Mouse (Mus musculus): Measurements from ENCODE around the gene Tmem14c. TPM values are rescaled to one million over a fixed set of nuclear protein-coding genes. Genes with fewer than 3 reads are reported as not detected.

The Tmem14c gene
- polyA plus RNA-seq, 1 experiment, result not detected

DNA sequence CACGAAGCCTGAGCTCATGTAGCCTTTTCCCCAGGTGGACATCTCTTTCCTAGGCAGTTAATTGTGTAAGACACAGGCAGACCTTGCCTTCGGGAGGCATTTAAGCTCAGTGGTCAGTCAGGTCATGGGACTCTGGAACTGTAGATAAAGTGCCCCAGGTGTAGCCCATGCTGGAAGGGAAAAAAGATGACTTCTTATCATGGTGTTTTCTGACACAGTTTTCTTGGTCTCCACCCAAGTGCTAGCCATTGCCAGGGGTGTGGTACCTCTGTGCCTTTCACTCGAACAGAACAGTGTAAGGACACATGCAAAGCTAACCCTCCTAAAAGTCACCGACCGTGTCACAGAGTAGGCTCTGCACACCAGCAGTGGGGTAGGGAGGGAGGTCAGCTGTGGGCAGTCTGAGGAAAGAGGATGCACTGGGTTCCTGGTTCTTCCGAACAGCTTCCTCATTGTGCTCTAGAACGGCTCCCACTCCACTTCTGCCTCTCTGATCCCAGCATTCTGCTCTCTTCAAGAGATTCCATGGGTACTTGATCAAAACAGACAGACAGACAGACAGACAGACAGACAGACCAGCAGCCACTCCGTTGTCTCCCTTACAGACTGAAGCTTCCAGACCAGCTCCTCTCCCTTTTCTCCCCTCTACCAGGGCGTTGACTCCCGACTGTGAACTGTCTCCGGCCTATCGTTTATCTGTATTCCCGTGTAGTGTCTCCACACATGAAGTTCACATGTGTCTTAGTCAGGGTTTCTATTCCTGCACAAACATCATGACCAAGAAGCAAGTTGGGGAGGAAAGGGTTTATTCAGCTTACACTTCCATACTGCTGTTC lies 2.9 kb downstream of the Tmem14c start:
- peaks cover 11% of the 10 kb centered on the region for H3K4me1 ChIP-seq (ENCODE audit: control insufficient read depth, insufficient read depth, low read length)
- 93% methylated on average over 13 of the region's 13 CpGs for WGBS
- H3K4me3 ChIP-seq (ENCODE audit: insufficient read depth, low read depth, low read length), result no peak overlapping the region
- H3K27ac ChIP-seq (ENCODE audit: insufficient read depth, low read depth, low read length), result no peak overlapping the region
- TF ChIP-seq POLR2A (IDR thresholded peaks at IDR 0.05; ENCODE audit: insufficient read depth, low read depth, low read length) (no peak), CTCF (IDR thresholded peaks at IDR 0.05; ENCODE audit: insufficient read depth, low read depth, low read length) (no peak)

DNA sequence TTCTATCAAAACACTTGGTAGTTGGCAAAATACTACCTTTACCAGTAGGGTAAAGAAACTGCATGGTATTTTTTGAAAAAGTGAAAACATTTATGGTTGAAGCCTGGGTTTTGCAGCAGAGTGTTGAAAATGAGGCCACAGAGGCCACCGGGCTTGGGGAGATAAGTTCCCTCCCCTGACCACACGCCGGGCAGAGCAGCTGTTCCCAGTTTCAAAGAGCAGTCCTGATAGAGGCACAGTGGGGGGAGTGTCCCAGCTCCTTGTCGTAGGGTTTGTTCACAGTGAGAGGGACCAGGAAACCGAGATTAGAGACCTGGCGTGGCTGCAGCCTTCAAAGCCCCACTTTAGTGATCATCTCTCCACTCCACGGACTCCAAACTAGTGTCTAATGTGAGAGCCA lies 4.4 kb downstream of the Tmem14c start:
- no peak for TF ChIP-seq POLR2A (IDR thresholded peaks at IDR 0.05; ENCODE audit: insufficient read depth, low read depth, low read length)
- TF ChIP-seq CTCF (IDR thresholded peaks at IDR 0.05; ENCODE audit: insufficient read depth, low read depth, low read length), result no peak
- no peak overlapping the region for H3K4me3 ChIP-seq (ENCODE audit: insufficient read depth, low read depth, low read length)
- peaks cover 8% of the 10 kb centered on the region for H3K4me1 ChIP-seq (ENCODE audit: control insufficient read depth, insufficient read depth, low read length)
- no peak overlapping the region for H3K27ac ChIP-seq (ENCODE audit: insufficient read depth, low read depth, low read length)
- WGBS, result 75% methylated on average over 7 of the region's 7 CpGs

DNA sequence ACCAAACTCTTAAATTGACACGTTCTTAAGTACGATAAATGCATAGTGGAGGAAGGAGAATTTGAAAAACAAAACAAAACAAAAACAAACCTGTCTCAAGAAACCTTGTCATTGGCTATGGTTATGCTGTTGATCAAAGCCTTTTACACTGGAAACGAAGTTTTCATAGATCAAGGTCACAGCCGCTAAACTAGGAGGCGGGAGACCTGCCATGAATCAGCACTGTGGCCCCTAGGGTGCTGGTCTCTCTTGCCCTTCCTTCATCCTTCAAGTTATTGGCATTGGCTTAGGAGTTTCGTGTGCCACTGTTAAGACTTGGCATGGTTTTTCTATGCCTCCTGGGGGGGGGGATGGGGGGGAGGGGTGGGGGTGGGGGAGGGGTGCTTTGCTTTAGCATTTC lies 5.5 kb downstream of the Tmem14c start:
- 87% methylated on average over 6 of the region's 6 CpGs for WGBS
- Histone ChIP-seq H3K27ac (ENCODE audit: insufficient read depth, low read depth, low read length) (no peak overlapping the region), H3K4me1 (ENCODE audit: control insufficient read depth, insufficient read depth, low read length) (peaks cover 8% of the 10 kb centered on the region), H3K4me3 (ENCODE audit: insufficient read depth, low read depth, low read length) (no peak overlapping the region)
- TF ChIP-seq CTCF (IDR thresholded peaks at IDR 0.05; ENCODE audit: insufficient read depth, low read depth, low read length), result no peak
- no peak for TF ChIP-seq POLR2A (IDR thresholded peaks at IDR 0.05; ENCODE audit: insufficient read depth, low read depth, low read length)

DNA sequence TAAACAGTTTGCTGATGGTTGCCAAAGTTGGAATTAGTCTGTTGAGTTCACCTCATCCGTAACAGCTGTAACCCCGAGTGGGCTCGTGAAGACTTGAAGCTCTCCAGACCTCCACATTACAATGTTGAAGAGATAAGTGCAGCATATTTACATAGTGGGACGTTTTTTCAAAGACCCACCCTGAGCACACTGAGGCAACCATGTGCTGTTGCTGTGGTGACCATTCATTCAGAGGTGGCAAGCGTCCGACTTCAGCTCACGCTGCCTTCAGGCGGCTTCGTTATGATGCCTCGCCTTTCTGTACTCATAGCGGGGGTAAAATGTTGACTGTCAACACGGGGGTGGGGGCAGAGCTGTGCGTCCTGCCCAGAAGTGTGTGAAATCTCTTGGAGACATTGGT lies 6.0 kb downstream of the Tmem14c start:
- 64% methylated on average over 13 of the region's 13 CpGs for WGBS
- no peak overlapping the region for H3K27ac ChIP-seq (ENCODE audit: insufficient read depth, low read depth, low read length)
- peaks cover 4% of the 10 kb centered on the region for H3K4me1 ChIP-seq (ENCODE audit: control insufficient read depth, insufficient read depth, low read length)
- TF ChIP-seq CTCF (IDR thresholded peaks at IDR 0.05; ENCODE audit: insufficient read depth, low read depth, low read length), result no peak
- no peak for TF ChIP-seq POLR2A (IDR thresholded peaks at IDR 0.05; ENCODE audit: insufficient read depth, low read depth, low read length)
- H3K4me3 ChIP-seq (ENCODE audit: insufficient read depth, low read depth, low read length), result no peak overlapping the region

DNA sequence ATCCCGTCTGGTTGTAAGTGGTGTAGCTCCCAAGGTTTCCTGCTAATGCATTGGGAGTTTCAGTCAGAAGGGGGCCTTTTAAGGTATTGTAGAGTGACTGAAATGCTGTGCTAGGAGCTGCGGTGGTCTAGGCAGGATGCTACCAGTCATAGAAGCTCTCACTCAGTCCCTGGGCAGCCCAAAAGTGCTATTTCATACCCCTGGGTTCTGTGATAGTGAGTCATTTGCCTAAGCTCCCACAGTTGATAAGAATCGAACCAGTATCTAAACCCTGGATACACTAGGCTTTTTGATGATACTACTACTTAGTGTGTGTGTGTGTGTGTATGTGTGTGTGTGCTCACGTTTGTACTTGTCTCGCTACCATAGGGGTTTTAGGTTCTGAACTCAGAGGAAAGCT lies 14.0 kb downstream of the Tmem14c start:
- H3K4me3 ChIP-seq (ENCODE audit: insufficient read depth, low read depth, low read length), result no peak overlapping the region
- H3K4me1 ChIP-seq (ENCODE audit: control insufficient read depth, insufficient read depth, low read length), result no peaks in the 10 kb centered on the region
- 85% methylated on average over 5 of the region's 5 CpGs for WGBS
- H3K27ac ChIP-seq (ENCODE audit: insufficient read depth, low read depth, low read length), result no peak overlapping the region
- TF ChIP-seq CTCF (IDR thresholded peaks at IDR 0.05; ENCODE audit: insufficient read depth, low read depth, low read length) (no peak), POLR2A (IDR thresholded peaks at IDR 0.05; ENCODE audit: insufficient read depth, low read depth, low read length) (no peak)

DNA sequence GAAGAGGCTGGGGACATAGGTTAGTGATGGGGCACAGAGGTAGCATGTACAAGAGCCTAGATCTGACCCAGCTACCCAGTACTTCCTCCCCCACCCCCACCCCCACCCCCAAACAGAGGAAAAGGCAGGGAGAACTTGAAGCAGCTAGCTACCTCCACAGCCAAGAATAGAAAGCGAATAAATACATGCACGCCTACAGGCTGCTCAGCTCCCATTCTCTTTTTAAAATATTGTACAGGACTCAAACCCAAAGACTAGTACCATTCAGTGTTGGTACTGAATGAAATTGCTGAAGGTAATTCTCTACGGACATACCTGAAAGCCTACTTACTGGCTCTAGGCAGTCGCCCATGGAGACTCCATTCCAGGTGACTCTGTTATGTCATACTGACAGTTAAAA lies 26.4 kb downstream of the Tmem14c start:
- Histone ChIP-seq H3K4me3 (ENCODE audit: insufficient read depth, low read depth, low read length) (no peak overlapping the region), H3K4me1 (ENCODE audit: control insufficient read depth, insufficient read depth, low read length) (0 out of 2 replicates have a peak, but pooled peaks cover 2% of the 10 kb centered on the region), H3K27ac (ENCODE audit: insufficient read depth, low read depth, low read length) (no peak overlapping the region)
- 78% methylated on average over 4 of the region's 4 CpGs for WGBS
- no peak for TF ChIP-seq POLR2A (IDR thresholded peaks at IDR 0.05; ENCODE audit: insufficient read depth, low read depth, low read length)
- no peak for TF ChIP-seq CTCF (IDR thresholded peaks at IDR 0.05; ENCODE audit: insufficient read depth, low read depth, low read length)

DNA sequence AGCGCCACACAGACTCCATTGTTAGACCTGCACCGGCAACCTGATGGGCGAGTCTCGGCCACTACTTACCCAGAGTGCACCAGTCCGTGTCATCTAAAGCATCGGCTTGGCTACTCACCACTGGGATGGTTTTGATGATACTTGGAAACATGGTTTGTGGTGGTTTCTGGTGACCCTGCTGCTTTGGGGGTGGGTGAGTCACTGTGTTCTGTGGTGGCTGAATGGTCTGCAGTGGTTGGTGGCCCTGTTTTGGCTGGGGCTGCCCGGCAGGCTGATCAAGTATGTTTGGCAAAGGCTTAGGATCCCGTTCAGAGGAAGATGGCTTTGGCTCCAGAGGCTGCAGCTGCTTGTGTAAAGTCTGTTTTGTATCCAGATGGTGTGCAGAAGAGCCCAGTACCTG lies 29.8 kb downstream of the Tmem14c start:
- TF ChIP-seq CTCF (IDR thresholded peaks at IDR 0.05; ENCODE audit: insufficient read depth, low read depth, low read length) (no peak), POLR2A (IDR thresholded peaks at IDR 0.05; ENCODE audit: insufficient read depth, low read depth, low read length) (no peak)
- no peak overlapping the region for H3K4me3 ChIP-seq (ENCODE audit: insufficient read depth, low read depth, low read length)
- 85% methylated on average over 8 of the region's 8 CpGs for WGBS
- 0 out of 2 replicates have a peak, but pooled peaks cover 2% of the 10 kb centered on the region for H3K4me1 ChIP-seq (ENCODE audit: control insufficient read depth, insufficient read depth, low read length)
- no peak overlapping the region for H3K27ac ChIP-seq (ENCODE audit: insufficient read depth, low read depth, low read length)

DNA sequence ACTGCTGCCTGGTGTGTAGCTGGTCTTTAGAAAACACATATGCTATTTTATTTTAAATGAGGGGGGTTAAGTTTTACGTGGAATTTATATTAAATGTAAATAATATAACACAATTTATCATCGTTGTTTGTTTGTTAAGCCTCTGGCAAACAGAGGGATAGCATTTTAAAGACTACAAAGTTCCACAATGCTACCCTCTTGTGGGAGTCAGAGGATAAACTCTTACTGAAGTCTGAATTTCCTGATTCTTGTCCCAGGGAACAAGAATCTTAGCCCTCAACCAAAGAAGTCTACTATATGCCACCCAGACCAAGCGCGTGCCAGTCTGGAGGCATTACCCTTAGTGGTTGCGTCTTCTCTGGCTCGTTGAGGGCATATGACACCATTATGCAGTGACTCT lies 31.2 kb downstream of the Tmem14c start:
- Histone ChIP-seq H3K4me1 (ENCODE audit: control insufficient read depth, insufficient read depth, low read length) (no peaks in the 10 kb centered on the region), H3K27ac (ENCODE audit: insufficient read depth, low read depth, low read length) (no peak overlapping the region), H3K4me3 (ENCODE audit: insufficient read depth, low read depth, low read length) (no peak overlapping the region)
- TF ChIP-seq POLR2A (IDR thresholded peaks at IDR 0.05; ENCODE audit: insufficient read depth, low read depth, low read length), result no peak
- no peak for TF ChIP-seq CTCF (IDR thresholded peaks at IDR 0.05; ENCODE audit: insufficient read depth, low read depth, low read length)
- WGBS, result 81% methylated on average over 6 of the region's 6 CpGs

DNA sequence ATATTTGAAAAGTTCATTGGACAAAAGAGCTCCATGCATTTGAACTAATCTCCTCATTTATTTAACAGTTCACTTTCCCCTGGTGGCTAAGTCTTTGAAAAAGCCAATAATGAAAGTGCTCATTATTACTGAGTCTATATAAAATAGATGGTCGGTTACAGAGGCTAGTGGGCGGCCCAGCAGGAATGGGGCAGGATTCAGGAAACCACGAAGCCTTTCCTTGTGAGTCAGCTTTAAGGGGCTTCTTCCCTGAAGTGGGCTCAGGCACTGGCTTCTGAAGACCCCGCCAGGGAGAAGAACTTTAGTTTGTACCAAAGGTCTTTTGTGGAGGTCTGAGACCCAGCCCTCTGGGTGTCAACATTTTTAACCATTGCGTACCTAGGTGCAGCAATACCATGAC lies 35.9 kb downstream of the Tmem14c start:
- Histone ChIP-seq H3K4me1 (ENCODE audit: control insufficient read depth, insufficient read depth, low read length) (no peaks in the 10 kb centered on the region), H3K4me3 (ENCODE audit: insufficient read depth, low read depth, low read length) (no peak overlapping the region), H3K27ac (ENCODE audit: insufficient read depth, low read depth, low read length) (no peak overlapping the region)
- WGBS, result 31% methylated on average over 5 of the region's 5 CpGs
- TF ChIP-seq CTCF (IDR thresholded peaks at IDR 0.05; ENCODE audit: insufficient read depth, low read depth, low read length) (no peak), POLR2A (IDR thresholded peaks at IDR 0.05; ENCODE audit: insufficient read depth, low read depth, low read length) (no peak)
